Mouse (Mus musculus) large intestine, adult 2 months (tissue): ENCODE measurements around the gene Shroom3. TPM values are rescaled to one million over a fixed set of nuclear protein-coding genes. Genes with fewer than 3 reads are reported as not detected.

Experiments
- DNase-seq: peaks from one replicate; pipeline ENCODE4 v3.0.0-alpha.2; 2012; ENCODE audit warnings: low read depth, low spot score
- WGBS: fragments of 180-500 bp; shearing (Covaris S2); methylation state at CpG from one replicate; pipeline ENCODE4 v1.1.7; 2018; 5-methylcytosine and 5-hydroxymethylcytosine counted together
- polyA plus RNA-seq: library from polyadenylated mRNA; depleted of rRNA; stranded (reverse); fragments of >200 nt; gene quantifications from 2 replicates; pipeline ENCODE4 v1.2.3, GENCODE M21; 2012

Gene Shroom3
- polyA plus RNA-seq, 1 experiment: 53.2 TPM

GRCm38 (mm10) chr5:92875836-92876235, 192.6 kb downstream of the Shroom3 start:
- no peak for DNase-seq
- WGBS: 97% methylated on average over 10 of the region's 10 CpGs

DNA sequence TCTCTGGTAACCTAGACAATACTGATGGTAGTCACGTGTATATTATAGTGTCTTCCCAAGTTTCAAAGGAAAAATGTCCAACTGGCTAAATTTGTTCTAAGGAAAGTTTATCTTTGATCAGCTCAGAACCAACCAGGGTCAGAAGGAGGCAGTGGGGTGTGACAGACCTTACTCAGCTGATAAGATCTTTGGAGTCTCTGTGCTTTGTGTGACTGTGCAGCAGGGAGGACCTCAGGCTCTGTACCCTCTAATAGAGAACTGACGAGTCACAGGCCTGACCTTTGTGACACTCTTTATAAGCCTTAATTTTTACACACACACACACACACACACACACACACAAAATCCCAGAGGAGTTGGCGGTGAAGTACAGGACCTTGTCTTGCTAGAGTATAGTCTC, 193.9 kb downstream of the Shroom3 start:
- WGBS: 35% methylated on average over 3 of the region's 3 CpGs
- no peak for DNase-seq

GRCm38 (mm10) chr5:92880393-92880792, 197.2 kb downstream of the Shroom3 start:
- DNase-seq: peak; percentile 77
- WGBS: 30% methylated on average over 2 of the region's 2 CpGs

- DNase-seq: no peak
- WGBS: 18% methylated on average over 4 of the region's 4 CpGs
Measured at GRCm38 (mm10) chr5:92880893-92881292, 197.7 kb downstream of the Shroom3 start.

DNA sequence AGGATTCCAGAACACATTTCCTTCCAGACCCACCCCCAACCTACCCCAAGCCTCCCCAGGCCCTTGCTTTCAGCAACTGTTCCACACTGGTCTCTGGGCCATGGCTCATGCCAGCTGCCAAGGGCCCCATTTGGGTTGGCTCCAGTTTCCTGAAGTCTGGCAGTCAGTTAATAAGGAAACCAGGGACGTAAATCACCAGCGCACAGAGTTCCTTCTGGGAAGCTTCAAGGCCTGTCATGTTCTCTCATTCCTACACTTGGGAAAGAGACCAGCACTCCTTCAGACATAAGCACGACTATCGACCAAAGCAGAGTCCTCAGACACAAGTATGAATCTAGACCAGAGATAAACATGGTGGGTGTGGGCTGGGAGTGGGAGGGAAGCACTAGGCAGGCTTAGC, 202.9 kb downstream of the Shroom3 start:
- no peak for DNase-seq
- 13% methylated on average over 4 of the region's 4 CpGs for WGBS

- 55% methylated on average over 3 of the region's 3 CpGs for WGBS
- DNase-seq: no peak
Measured at GRCm38 (mm10) chr5:92887501-92887900, 204.3 kb downstream of the Shroom3 start.

- 33% methylated on average over 8 of the region's 8 CpGs for WGBS
- DNase-seq: no peak
Measured at GRCm38 (mm10) chr5:92888628-92889241, 205.5 kb downstream of the Shroom3 start.

DNA sequence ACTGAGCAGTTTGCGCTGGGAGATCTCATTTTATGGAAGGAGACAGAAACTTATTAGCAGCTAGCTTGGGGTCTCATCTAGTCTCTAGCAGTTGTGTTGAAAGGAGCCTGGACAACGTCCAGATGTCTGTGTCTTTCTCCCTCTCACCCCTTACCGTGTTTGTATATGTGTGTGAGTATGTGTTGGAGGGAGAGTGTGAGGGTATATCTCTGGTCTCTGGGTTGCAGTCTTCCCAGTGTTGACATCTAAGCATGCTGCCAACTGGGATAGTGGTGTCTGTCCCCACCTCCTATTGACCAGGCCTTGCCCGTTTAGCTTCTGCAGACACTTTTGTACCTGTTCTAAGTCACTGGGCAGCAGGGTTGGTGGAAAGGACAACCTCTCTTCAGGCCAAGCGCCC, 207.7 kb downstream of the Shroom3 start:
- no peak for DNase-seq
- 85% methylated on average over 5 of the region's 5 CpGs for WGBS

GRCm38 (mm10) chr5:92893284-92893683, 210.0 kb downstream of the Shroom3 start:
- WGBS: 29% methylated on average over 4 of the region's 4 CpGs
- DNase-seq: no peak

GRCm38 (mm10) chr5:92893711-92894110, 210.5 kb downstream of the Shroom3 start:
- DNase-seq: no peak
- 13% methylated on average over 1 of the region's 1 CpGs for WGBS

DNA sequence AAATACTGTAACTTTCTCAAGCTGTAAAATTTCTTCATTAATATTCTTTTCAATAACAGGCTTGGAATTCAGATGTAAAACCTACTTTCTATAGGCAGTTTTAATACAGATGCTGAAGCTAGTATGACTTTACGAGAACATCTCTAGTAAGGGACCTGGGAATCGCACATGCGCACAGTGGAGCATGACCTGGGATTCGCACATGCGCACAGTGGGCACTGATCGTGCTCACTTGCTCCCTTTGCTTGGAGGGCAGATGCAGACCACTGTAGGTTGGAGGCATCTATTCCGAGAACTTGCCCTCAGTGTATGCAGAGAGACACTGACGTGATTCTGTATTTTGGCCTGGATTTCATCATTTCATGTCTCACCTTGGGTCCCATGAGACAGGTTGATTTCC, 212.6 kb downstream of the Shroom3 start:
- WGBS: 96% methylated on average over 8 of the region's 8 CpGs
- DNase-seq: no peak

DNA sequence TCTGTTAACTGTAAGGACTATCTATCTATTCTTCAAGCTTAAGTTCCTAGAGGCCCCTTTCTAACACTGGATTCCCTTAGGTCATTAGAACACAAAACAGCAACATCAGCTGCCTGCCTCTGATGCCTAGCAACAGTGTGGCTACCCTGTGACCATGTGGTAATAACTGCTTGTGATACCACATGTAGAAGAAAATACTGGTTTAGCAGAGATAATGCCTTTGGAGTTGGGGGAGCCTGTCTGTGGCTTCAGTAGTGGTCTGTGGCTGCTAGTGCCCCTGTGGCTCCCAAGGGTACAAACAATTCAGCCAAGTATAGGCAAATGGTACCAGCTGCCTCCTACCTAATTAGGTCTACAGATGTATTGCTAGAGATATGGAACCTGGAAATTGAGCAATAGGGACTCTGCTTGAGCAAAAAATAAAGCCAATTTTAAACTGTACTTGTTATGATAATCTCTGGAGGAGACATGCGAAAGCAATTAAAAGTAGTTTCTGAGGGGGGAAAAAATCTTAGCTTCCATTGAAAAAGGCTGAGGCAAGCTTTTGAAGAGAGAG, 213.6 kb downstream of the Shroom3 start:
- no peak for DNase-seq
- WGBS: 70% methylated on average over 1 of the region's 1 CpGs

- DNase-seq: no peak
- under 1% methylated on average over 96 of the region's 96 CpGs for WGBS
Measured at GRCm38 (mm10) chr5:92897766-92898745, 214.8 kb downstream of the Shroom3 start.

GRCm38 (mm10) chr5:92900470-92900869, 217.2 kb downstream of the Shroom3 start:
- 43% methylated on average over 5 of the region's 5 CpGs for WGBS
- no peak for DNase-seq

GRCm38 (mm10) chr5:92901870-92902269, 218.6 kb downstream of the Shroom3 start:
- DNase-seq: no peak
- WGBS: 29% methylated on average over 7 of the region's 7 CpGs

GRCm38 (mm10) chr5:92905146-92905545, 221.9 kb downstream of the Shroom3 start:
- 87% methylated on average over 9 of the region's 9 CpGs for WGBS
- no peak for DNase-seq

DNA sequence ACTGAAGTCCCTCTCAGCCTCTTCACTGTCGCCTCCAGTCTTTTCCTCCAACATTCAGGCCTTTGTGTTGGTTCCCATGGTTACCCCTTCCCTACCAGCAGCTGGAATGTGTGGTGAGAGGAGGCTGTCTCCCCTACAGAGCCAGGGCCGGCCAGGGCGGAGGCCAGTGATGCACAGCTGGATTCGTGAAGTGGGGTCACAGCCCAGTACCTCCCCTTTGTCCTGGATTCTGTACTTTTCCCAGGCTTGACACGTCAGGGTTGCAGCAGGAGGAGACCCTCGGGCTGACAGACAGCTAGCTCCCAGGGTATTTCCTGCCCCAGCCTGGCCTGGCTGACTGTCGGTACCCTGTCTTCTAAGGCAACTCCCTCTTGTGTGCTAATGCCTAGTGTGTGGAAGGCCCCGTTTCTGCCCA, 222.4 kb downstream of the Shroom3 start:
- 51% methylated on average over 8 of the region's 8 CpGs for WGBS
- no peak for DNase-seq

DNA sequence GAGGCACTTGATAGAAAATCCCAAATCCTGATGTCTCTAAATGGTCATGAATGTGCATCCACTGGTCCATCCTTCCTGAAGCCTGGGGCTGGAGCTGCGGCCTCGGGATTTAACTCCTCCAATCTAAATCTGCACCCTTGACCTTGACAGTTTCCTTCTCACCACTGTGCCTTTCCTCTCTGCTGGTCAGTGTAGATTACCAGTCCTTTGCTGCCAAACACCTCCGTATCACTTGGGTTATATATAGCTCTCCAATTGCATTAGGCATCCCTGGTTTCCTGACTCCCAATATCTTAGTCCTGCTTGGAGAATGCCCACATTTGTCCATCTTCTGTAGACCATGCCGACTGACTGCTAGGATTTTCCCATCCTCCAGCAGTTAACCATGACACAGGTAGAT, 225.0 kb downstream of the Shroom3 start:
- WGBS: 83% methylated on average over 4 of the region's 4 CpGs
- DNase-seq: no peak

- no peak for DNase-seq
- WGBS: 26% methylated on average over 3 of the region's 3 CpGs
Measured at GRCm38 (mm10) chr5:92910838-92911237, 227.6 kb downstream of the Shroom3 start.

GRCm38 (mm10) chr5:92915421-92915820, 232.2 kb downstream of the Shroom3 start:
- 68% methylated on average over 10 of the region's 10 CpGs for WGBS
- DNase-seq: no peak

DNA sequence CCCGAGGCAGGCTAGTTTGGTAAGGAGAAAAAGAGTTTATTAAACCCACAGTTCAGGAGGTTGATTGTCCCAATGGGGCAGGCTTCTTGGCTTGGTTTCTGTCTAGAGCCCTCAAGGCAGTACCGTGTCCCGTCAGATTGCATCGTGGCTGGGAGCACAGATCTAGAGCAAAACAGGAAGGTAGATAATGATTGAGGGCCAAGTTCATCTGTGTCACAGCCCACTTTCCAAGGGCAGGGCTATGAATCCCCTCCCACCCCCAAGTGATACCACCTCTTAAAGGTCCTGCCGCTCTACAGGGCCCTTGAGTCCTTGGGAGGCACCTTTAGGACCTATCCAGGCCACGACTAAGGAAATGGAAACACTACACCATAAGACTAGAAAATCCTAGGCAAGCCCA, 234.5 kb downstream of the Shroom3 start:
- WGBS: 29% methylated on average over 6 of the region's 6 CpGs
- DNase-seq: no peak
